Mouse (Mus musculus) ES-Bruce4 (cell line): ENCODE data around the gene Pros1.

ENCODE experiments used
- CTCF ChIP-seq: IDR thresholded peaks from one replicate; pipeline ENCODE4 v1.8.1; 2011; ENCODE audit warnings: low read depth, low read length
- POLR2A ChIP-seq: IDR thresholded peaks from one replicate; pipeline ENCODE4 v1.8.1; 2011; ENCODE audit warnings: low read length; ENCODE audit not compliant: insufficient read depth

DNA sequence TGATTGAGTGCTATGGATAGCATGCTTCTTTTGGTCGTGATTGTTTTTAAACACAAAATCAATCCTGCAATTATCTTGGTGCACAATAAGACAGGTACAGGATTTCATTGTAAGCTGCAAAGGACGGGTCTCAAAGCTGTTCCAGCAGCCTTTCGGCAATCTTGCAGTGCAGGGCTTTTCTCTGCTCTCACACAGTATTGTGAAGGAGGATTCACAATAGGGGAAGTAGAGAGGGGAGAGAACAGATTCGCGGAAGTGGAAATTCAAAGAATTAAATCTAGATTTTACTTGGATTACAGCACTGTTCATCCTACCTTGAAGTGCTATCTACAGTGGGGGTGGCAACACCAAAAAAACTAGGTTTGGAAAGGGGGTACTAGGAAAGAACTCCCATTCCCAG is 40.3 kb upstream of the Pros1 start:
- TF ChIP-seq CTCF (no peak), POLR2A (no peak)
